Mouse (Mus musculus) ovary, postnatal 14 days (tissue): ENCODE measurements around the gene Isoc2b.
"Not testable (repeated sequence)": the region's sequence is repeated elsewhere in the genome, so short reads cannot be mapped to it uniquely, and the experiment has no call there.

ENCODE experiments used
- DNase-seq: peaks from one replicate; pipeline ENCODE4 v3.0.0; 2022; ENCODE audit warnings: low spot score

Isoc2b gene

DNA sequence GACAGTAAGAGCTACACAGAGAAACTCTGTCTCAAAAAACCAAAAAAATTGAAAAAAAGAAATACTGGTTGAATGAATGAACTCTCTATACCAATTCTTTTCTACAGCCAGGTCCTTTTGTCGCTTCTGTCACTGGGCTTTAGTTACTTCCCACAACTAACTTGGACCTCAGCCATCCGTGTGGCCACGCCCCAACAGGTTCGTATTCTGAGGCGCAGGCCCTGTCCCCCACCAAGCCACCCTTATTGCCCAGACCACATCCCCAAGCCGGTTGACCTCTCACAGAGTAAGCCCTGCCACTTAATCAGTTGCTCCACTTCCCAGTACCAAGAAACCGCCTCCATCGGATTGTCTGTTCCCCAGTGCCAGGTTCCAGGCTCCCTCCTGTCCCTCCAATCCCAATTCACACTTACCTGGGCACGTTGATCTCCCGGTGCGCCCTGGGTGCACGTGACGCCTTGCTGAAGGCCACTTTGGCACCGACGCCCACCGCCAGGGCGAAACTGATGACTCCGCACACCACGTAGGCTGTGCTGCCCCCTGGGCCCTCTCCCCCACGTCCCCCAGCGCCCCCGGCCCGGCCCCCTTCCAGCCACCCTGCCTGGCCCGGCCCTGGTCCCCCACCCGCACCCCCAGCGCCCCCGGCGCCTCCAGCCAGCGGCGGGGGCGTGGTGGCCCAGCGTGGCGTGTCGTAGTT, 34.3 kb downstream of the Isoc2b start:
- no peak for DNase-seq

DNA sequence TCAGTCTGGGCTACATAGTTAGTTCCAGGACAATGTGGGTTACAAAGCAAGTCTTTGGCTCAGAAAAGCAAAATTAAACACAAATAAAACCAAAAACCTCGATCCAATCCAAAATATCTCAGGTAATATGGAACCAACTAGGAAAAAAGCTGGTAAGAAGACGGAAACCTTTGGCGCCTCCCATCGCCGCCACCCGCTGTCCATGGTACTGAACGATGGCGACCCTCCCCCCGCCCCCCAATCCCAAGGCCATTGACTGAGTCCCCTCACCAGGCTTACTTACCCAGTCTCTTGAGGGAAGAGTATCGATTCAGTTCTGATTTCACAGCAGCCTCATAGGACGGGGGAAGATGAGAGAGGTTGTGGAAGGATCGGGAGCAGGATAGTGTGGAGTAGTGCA, 39.6 kb downstream of the Isoc2b start:
- DNase-seq, result no peak

DNA sequence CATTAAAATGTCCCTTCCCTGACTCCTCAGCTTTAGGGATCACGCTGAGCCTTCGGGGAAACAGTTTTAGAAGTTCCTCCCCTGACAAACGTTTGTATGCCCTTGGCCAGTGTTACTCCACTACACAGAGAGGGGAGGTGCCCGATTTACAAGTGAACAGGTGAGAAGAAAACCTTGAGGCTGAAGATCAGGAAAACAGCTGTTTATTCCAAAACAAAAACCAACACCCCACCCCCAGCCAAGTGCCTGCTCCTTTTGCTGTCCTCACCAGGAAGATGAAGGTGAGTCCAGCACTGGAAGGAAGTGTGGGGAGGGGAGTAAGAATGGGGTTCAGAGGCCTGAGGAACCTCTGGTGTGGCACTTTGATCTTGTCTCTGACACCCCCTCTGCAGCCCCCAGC, 44.7 kb downstream of the Isoc2b start:
- DNase-seq, result no peak

DNA sequence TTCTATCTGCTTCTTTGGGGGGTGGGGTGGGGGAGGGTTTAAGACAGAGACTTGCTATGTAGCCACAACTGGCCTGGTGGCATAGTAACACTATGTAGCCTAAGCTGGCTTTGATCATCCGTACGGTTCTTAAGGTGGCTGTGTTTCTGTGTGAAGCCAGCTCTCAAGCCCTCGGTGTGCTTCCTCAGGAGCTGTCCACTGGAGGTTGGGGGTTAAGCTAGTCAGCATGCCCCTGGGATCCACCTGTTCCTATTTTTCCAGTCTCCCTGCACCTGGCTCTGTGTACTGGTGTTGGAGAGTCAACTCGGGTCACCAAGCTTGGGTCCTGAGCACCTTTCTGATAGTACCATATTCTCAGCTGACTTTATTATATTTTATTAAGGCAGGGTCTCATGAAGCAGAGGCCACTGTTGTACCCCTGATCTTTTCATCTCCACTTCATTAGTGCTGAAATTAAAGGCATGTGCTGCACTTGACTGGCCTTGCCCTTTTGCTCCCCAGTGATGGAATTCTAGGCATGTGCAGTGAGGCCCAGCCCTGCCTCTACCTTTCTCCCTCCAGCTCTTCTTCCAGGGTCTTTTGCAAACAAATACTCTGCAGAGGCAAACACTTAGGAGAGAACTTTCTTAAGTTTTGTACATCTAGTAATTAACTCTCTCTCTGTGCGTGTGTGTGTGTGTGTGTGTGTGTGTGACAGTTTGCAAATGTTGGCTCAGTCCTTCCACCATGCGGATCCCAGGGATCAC, 47.7 kb downstream of the Isoc2b start:
- DNase-seq, result no peak

DNA sequence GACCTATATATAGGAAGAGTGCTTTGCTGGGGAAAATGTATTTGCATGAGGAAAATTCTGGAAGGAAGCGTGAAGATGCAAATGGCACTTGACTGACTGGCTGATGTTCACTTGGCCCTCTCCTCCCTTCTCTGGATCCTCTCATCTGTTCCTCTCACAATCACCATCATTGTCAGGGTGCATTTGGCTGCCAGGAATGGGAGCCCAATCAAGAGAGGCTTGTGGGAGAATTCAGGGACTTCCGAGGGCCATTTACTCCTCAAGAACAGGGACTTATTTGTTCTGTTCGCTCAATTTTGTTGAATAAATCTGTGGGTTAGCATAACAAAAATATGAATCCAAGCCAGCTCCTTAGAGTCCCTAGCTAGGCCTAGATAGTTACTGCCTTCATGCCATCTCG, 48.4 kb downstream of the Isoc2b start:
- DNase-seq, result no peak

DNA sequence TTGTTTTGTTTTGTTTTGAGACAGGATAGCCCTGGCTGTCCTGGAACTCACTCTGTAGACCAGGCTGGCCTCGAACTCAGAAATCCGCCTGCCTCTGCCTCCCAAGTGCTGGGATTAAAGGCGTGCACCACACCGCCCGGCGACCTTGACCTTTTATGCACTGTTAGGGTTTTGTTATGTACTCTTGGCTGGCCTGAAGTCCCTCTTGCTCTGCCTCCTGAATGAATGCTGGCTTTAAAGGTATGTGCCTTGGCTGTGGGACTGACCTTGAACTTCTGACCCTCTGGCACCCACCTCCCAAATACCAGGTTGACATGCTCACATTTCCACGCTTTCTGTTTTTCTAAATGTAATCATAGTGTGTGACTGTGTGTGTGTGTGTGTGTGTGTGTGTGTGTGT, 49.1 kb downstream of the Isoc2b start:
- not testable (repeated sequence) for DNase-seq

DNA sequence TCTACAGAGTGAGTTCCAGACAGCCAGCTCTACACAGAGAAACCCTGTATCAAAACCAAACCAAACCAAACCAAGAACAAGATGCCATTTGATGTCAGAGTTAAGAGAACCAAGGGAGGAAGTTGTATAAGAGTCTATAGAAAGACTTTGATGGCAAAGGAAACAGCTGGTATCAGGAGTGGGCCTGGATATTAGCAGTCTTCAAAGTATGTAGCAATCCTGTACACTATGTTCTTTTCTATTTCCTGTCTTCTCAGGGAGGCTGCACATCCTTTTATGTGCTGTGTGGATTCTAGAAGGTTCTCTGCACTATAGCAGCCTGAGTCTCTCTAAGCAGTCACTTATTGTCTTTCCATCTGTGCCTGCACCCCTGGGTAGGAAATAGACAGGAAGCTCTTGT, 53.5 kb downstream of the Isoc2b start:
- DNase-seq, result no peak

DNA sequence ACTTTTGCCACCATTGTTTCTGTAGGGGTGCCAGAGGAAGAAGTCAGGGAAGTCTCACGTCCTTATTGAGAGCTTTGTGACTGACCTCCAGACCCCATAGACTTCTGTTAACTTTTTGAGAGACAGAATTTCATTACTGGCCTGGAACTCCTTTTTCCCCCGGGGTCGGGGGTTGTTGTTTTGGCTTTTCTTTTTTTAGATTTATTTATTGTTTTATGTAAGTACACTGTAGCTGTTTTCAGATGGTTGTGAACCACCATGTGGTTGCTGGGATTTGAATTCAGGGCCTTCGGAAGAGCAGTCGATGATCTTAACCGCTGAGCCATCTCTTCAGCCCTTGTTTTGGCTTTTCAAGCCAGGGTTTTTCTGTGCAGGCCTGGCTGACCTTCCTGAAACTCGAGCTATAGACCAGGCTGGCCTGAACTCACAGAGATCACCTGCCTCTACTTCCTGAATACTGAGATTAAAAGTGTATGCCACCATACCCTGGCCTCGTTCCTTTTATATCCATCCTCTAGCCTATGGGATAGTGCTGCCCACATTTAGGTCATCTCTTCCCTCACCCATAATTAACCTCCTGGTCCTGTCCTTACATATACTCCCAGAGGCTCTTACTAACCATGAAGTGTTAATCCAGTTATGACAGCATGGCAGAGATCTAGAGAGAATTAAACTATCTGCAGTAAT, 56.8 kb downstream of the Isoc2b start:
- DNase-seq, result no peak

DNA sequence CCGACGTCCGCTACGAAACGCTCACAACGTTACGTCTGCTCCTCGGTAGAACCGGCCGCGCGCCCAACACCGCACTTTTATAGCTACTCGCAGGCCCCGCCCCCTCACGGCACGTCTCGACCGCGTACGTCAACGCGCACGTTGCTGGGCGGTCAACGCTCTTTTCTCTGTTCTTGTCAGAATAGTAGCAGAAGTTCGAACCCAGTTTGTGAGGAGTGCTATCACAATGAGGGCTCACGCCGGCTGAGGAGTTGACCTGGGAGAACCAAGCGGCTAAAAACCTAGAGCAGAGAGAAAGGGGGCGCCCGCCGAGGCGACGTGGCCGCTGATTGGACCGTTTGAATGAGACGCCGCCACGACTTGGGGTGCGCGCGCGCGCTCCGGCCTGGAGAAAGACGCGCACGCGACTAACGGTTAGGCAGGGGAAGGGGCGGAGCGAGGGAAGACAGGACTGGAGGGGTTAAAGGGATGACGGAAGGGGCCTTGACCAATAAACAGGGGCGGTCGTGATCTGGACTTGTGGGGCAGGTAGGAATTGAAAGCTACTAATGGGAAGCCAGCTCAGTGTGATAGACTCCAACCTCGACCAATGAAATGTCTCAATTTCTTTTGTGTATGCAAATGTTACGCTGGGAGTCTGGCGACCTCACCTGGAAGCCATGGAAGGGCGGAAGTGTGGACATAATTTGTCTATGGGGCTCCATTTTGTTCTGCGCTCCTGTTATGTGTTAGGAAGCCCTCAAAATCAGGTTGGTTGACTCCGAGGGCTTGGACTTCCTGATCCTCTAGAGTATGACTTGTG, 57.6 kb downstream of the Isoc2b start, which contains the start of gene Ube2s:
Ube2s (minus strand) TSS at position 288 of the 802 bp plus-strand sequence.
- peak; percentile 98 for DNase-seq

DNA sequence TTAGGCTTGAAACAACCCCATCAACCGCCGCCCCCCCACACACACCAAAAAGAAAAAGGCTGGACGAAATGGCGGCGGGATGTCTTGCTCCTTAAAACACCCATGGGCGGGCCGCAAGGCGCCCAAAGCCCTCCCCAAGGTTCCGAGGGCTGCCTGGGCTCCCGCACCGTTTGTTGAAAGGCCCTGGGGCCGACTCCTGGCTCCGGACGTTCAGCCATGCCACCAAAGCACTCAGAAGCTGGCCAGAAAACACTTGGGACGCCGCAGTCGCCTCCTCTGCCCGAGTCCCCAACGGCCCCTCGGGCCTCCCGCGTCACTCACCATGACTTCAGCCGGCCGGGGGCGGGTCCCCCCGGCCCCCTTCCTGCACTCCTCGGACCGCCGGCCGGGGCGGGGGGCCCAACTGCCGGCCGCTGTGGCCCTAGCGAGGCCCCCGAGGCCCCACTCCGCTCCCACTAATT, 58.2 kb downstream of the Isoc2b start:
- DNase-seq, result no peak

DNA sequence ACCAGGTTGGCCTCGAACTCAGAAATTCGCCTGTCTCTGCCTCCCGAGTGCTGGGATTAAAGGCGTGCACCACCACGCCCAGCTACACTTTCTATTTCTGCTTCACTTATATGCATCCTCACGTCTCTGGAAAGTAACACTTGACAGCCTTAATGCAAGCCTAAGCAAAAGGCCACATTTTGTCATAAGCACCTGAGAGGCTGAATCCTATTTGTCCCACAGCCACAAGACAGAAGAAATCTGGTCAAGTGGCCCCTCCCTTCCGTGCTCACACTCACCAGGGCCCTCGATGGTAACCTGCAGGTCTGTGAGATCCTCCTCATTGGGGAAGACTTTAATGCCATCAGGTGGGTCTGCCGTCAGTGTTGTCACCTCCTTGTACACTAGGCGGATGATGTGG, 58.9 kb downstream of the Isoc2b start:
- DNase-seq, result not testable (repeated sequence)

DNA sequence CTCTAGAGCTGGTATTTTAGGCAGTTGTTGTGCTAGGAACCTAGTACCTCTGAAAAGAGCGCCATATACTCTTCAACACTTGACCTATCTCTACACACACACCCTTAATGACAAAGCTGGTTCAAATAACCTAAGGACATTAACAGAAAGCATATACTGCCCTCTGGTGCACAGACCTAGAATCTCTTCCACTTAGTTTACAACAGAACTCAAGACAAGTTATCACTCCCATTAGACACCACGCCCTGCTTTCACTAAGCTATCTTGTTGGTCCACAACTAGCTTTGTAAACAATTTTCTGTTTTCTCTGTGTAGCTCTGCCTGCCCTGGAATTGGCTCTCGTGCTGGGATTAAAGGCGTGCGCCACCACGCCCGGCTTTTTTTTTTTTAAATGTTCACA, 63.3 kb downstream of the Isoc2b start:
- no peak for DNase-seq

DNA sequence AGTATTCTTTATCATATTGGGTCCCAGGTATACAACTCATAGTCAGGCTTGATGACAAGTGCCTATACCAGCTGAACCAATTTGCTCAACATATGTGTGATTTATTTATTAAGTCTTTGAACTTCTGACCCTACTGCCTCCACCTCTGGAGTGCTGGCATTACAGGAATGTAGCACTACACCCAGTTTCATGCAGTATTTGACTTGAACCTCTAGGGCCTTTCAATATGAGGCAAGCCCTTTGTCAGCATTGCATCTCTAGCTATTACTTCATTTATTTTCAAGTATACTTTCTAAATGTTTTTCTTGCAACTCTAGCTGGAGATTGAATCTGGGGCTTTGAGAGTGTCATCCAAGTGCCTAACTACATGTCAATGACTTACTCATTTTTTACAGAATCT, 67.8 kb downstream of the Isoc2b start:
- no peak for DNase-seq

DNA sequence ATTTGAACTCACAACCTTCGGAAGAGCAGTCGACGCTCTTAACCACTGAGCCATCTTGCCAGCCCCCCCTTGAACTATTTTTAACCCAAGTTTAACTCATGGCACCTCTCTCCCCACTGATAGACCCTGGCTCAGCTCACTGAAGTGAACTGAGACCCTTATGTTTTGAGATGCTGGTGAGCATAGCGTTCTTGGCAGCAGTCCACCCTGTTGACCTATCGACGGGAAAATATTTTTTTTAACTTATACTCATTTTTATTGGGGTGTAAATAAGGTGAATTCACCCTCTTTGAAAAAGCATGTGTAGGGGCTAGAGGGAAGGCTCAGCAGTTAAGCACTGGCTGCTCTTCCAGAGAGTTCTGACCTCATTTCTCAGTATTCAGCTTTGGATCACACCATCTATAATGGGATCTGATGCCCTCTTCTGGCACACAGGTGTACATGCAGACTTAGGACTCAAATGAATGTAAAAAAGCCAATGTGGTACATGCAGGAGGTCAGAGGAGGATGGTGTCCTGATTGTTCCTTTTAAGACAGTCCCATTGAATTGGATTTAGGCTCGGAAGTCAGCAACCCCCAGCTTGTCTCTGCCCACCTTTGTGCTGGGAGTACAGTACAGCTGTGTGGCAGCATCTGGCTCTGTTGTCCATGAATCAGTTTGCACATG, 74.2 kb downstream of the Isoc2b start:
- no peak for DNase-seq
